Mouse (Mus musculus): Measurements from ENCODE around the gene Sel1l.

Sel1l gene

GRCm38 (mm10) chr12:91849045-91849467, at the start of gene Sel1l:
Sel1l (minus strand) TSS chr12:91849157.
- DNase-seq (ENCODE audit: extremely low spot score, low spot score), result peak; percentile 94

DNA sequence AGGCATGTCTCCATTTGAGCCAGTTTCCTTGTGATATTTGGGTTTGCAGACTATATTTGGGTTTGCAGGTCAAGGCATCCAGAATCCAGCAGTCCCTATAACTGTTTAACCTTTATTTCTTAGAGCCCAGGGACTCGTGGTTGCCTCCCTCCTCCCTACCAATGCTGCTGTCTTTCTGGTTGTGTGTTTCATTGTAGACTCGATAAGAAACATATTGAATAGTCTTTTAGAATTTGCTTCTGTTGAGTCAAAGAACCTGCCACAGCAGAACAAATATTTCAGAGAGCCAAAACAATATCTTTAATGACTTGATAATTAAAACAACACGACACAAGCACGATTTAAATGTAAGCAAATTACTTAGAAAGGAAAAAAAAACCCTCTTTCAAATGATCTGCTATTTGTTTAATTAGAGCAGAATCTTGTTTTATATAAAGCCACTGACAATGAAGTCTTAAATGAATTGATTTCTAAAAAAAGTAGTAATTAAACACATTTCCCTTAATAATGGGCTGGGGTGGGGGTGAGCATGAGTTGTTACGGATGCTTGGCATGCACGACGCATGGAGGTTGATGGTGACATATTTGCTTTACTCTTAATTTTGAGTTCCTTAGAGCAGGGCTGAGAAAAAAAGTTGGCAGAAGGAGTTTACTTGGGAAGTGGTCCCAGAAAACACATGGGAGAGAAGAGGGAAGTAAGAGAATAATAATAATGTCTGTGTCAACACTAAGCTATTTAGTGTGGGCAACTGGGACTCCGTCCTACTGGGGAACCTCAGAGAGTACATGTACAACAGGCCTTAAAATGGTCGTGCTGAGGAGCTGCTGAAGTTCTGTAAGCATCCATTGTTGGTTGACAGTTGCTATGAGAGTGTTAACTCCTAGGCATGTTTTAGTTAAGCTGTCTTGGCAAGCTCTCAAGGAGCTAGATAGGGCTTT, 43.9 kb upstream of the Sel1l start:
- no peak for DNase-seq (ENCODE audit: extremely low spot score, low spot score)

DNA sequence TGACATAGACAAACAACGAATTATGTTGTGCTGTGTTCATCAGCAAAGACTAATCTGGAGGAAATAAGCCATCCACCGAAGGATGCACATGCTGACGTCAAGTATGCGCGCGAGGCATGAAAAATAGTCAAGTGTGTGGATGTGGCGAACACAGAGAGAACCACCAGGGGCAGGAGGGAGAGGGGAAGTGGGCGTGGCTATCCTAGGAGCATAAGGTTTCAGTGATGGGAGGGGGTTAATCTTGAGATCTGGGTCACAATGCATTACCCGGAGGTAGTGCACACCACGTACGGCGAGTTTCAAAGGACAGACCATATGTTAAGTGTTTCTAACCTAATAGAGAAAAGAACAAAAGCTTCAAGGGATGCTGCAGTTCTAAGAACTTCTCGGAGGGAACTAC, 31.5 kb upstream of the Sel1l start:
- no peak for DNase-seq (ENCODE audit: extremely low spot score, low spot score)

- no peak for DNase-seq (ENCODE audit: extremely low spot score, low spot score)
Observed at GRCm38 (mm10) chr12:91878912-91879250, 29.9 kb upstream of the Sel1l start.

DNA sequence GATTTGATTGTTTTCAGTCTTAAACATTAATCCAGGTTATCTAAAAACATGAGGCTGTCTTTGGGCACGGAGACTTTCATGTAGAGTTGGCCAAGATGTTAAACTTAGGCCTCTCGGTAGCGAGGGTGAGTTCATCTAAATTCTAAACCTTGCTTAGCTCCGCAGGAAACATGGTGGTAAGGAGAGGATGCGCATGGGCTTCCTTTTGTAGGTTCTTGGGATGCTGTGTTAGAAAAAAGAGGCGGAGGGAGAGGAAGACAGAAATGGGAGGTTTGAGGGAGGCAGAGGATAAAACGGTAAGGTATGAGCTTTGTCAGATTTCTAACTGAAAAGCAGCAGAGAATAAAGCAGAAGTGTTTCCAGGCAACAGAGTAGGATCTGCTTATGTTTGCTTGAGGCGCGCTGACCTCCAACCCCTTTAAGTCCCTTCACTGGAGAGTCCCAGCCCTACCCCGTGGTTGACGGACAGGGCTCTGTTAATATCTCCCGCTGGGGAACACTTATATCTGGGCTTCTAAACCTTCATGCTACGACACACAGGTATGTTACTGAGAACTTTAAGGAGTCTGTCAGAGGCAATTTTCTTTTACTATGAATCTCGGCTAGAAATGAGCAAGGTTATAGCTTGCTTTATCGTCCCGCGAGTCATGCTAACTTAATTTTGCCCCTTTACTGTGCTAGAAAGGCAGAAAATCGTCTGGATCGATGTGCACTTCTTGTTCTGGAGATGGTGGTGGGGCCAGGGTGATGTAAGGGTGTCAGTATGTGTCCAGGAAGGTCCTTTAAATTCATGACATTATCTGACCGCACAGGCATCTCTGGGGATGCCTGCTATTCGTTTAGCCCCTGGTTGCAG, 29.3 kb upstream of the Sel1l start:
- DNase-seq (ENCODE audit: extremely low spot score, low spot score), result no peak

DNA sequence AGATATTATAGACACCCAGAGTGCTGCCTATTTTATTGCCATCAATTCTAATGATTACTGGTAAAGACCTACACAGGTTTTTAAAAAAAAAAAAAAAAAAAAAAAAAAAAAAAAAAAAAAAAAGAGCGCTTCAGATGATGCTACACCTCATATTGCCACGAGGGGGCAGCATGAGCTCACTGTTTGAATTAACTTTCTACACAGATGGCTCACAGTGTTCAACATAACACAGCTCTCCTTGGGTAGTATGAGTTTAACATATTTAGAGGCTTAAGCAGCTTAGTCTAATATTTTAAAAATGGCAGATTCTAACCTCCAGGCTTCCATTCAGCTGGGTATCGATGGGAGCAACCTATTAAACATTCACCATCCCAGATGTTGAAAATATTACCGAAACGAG, 28.7 kb upstream of the Sel1l start:
- DNase-seq (ENCODE audit: extremely low spot score, low spot score), result no peak

DNA sequence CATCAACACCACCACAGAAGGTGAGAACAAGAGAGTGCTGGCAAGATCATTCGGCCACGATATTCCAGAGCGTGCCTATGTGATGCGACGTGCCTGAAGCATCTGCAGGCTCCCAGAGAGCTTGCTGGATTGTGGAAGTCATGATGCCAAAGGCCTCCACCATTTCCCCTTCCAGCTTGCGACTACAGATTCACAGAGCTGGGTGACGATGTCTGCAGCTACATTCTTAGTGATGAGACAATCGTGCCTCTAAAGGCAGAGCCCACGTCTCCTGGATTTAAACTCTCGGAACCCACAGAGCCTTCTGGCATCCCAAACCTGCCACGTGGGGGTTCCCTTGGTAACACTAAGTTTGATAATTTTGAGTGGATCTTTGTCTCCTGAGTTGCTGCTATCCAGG, 21.7 kb upstream of the Sel1l start:
- DNase-seq (ENCODE audit: extremely low spot score, low spot score), result no peak

DNA sequence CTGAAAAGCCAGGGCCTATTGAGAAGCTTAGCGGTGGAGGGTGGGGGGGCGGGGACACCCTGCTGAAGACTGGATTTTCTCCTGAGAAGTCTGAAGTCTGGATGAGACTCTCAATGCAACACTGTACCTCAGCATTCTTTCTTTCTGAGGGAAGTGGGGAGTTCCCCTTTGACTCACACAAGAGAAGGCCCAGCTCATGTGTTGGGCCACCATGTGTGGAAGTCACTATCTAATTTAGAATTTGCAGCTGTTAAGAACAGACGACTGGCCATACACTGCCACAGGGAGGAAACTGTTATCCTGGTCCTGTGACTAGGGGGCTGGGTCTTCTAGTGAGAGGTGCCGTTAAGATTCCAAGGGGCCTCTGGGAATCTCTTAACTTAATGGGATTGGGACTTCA, 20.4 kb upstream of the Sel1l start:
- DNase-seq (ENCODE audit: extremely low spot score, low spot score), result no peak

- no peak for DNase-seq (ENCODE audit: extremely low spot score, low spot score)
Observed at GRCm38 (mm10) chr12:91854330-91854729, 5.4 kb upstream of the Sel1l start.

DNA sequence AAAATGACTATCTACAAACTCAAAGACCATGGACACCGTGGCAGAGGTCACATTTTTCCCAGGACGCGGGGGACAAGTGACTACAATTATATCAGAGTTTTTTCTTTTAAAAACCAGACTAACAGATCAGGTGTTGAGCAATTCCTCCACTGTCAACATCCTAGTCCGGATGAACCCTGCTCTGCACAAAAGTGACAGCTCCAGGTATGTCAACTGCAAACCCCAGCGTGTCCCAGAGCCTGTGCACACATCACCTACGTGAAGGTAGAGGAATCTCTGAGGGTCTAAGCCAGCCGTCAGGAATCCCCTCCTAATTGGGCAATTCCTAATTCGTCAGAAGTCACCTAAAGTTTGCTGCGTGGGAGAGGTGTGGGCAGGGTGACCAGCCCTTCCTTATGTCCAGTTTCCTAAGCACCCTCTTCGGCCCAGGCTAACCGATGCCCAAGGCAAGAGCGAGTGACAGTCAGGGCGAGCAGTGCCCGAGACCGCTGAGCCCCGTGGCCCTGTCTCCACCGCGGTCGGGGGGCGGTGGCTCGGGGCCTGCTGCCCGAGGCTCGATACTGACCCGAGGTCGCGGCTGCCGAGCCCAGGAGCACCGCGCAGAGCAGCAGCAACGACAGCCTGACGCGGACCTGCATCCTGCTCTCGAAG, 438 bp downstream of the Sel1l start:
- DNase-seq (ENCODE audit: extremely low spot score, low spot score), result no peak

- DNase-seq (ENCODE audit: extremely low spot score, low spot score), result no peak
Observed at GRCm38 (mm10) chr12:91846038-91846437, 2.9 kb downstream of the Sel1l start.

DNA sequence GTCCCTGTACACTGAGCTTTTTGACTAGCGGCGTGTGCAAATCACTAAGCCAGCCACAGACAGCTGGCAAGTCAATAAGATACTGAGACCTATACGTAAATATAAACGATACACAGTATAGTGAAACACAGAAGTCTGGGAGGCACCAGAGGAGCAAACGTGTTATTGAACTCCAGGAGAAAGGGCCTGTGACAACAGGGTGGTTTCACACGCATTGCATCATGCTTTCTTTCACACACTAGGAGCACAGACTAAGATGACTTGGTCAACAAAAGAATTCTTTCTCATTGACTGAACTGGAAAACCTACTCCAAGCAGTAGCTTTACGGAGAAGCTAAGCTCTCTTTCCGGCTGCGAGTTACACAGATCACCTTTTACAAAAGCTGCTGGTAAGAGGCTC, 3.6 kb downstream of the Sel1l start:
- no peak for DNase-seq (ENCODE audit: extremely low spot score, low spot score)

- no peak for DNase-seq (ENCODE audit: extremely low spot score, low spot score)
Observed at GRCm38 (mm10) chr12:91844542-91844941, 4.4 kb downstream of the Sel1l start.

- no peak for DNase-seq (ENCODE audit: extremely low spot score, low spot score)
Observed at GRCm38 (mm10) chr12:91843888-91844287, 5.1 kb downstream of the Sel1l start.

GRCm38 (mm10) chr12:91841714-91842113, 7.2 kb downstream of the Sel1l start:
- DNase-seq (ENCODE audit: extremely low spot score, low spot score), result no peak

DNA sequence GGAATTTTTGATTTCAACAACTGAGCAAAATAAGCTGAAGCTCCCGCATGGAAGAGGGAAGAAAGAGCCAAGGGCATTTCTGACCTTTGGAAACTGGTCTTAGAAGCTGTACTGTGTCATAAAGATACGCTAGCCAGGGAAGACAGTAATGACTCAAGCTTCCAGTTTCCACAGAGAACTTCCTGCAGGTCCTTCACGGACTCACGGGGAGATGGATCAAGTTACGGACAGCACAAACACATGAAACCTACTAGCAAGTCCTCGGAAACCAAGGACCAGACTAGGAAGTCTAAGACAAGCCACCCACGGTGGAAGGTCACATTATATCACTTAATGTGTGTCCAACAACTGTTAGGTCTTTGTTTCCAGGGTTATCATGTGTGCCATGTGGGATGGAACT, 10.7 kb downstream of the Sel1l start:
- DNase-seq (ENCODE audit: extremely low spot score, low spot score), result no peak

DNA sequence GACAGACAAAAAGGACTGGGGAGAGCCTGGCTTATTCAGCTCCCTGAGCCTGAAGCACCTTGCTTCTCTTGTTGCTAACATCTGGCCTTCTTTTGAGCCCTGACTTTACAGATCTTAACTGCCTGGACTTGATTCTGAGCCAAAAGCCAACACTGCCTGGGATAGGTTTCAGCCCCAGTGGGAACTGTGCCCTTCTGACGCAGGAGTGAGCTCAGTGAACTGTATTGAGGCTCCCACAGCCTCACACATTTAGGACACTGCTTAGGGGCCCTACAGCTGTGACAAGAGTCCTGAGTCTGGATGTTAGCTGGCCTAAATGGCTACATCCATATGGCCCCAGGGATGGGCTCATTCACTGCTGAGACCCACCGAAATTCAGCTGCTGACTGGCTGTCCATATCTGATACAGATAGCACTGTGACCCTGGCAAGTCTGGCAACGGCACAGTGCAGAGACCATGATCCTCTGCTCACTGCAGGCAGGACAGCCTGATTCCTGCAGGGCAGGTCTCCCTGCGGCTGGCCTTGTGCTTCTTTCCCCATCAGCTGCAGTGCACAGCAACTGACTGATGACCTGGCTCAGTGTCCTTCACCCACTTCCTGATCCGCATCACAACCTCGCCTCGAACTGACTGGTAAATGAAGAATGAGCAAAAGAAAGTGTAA, 11.4 kb downstream of the Sel1l start:
- DNase-seq (ENCODE audit: extremely low spot score, low spot score), result no peak

DNA sequence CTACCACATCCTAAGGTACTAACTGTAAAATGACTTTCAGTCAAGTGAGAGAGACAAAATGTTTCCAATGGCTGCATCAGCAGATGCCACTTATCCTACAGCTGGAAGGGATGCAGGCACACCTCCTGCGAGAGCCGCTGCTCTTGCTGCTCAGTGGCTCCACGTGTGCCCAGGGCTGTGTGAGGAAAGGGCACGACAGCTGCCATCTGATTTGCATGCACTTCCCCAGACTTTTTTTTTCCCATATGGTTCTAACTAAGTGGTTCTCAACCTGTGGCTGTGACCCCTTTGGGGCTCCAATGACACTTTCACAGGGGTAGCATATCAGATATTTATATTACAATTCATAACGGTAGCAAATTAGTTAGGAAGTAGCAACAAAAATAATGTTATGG, 15.0 kb downstream of the Sel1l start:
- DNase-seq (ENCODE audit: extremely low spot score, low spot score), result no peak

GRCm38 (mm10) chr12:91833237-91833938, 15.6 kb downstream of the Sel1l start:
- no peak for DNase-seq (ENCODE audit: extremely low spot score, low spot score)

GRCm38 (mm10) chr12:91831410-91831809, 17.5 kb downstream of the Sel1l start:
- DNase-seq (ENCODE audit: extremely low spot score, low spot score), result no peak

- no peak for DNase-seq (ENCODE audit: extremely low spot score, low spot score)
Observed at GRCm38 (mm10) chr12:91820461-91820860, 28.5 kb downstream of the Sel1l start.

Data from neural tube, embryonic 10.5 days (tissue).